Mouse (Mus musculus): ENCODE data around the gene Atg10. TPM values are rescaled to one million over a fixed set of nuclear protein-coding genes. Genes with fewer than 3 reads are reported as not detected.

Atg10 gene
- total RNA-seq, 1 experiment, result 2.6 TPM

- DNase-seq (ENCODE audit: low read depth, low spot score), result no peak
- Histone ChIP-seq H3K4me1 (ENCODE audit: control insufficient read depth in 2 of 2, insufficient read depth in 2 of 2, low read length in 2 of 2, poor library complexity in 1 of 2) (no peaks in the 10 kb centered on the region), H3K27ac (ENCODE audit: insufficient read depth, low read depth, low read length, poor library complexity, severe bottlenecking) (no peak overlapping the region), H3K9me3 (ENCODE audit: control insufficient read depth, insufficient read depth, low read depth, low read length) (no peaks in the 10 kb centered on the region), H3K9ac (ENCODE audit: insufficient read depth, low read depth, low read length, poor library complexity, severe bottlenecking) (no peak overlapping the region), H3K36me3 (ENCODE audit: control insufficient read depth, insufficient read depth, low read length, poor library complexity, severe bottlenecking) (no peaks in the 10 kb centered on the region), H3K4me3 (ENCODE audit: insufficient read depth in 1 of 2, low read depth in 1 of 2, low read length in 2 of 2, poor library complexity in 1 of 2, severe bottlenecking in 1 of 2) (no peak overlapping the region)
- in situ Hi-C loops (cut with MboI; ENCODE audit: low sequenced_read_pairs in 2 of 2, unreplicated experiment in 2 of 2), result no loop called here
- TF ChIP-seq ZNF384 (IDR thresholded peaks at IDR 0.05; ENCODE audit: low read depth, low read length), result no peak
- no peak for TF ChIP-seq MAFK (IDR thresholded peaks at IDR 0.05; ENCODE audit: insufficient read depth, low read depth, low read length)
- TF ChIP-seq ZC3H11A (IDR thresholded peaks at IDR 0.05; ENCODE audit: borderline replicate concordance, low read depth, low read length), result no peak
- TF ChIP-seq HCFC1 (IDR thresholded peaks at IDR 0.05; ENCODE audit: borderline replicate concordance, insufficient read depth, low read length), result no peak
- no peak for TF ChIP-seq CHD2 (IDR thresholded peaks at IDR 0.05; ENCODE audit: low read depth, low read length)
Measured at GRCm38 (mm10) chr13:90885856-90886532, 337.8 kb downstream of the Atg10 start.

Other genes with a start within 250 kb of the Atg10 start
- 4.2 and 7.2 TPM in 2 replicates for gene Ssbp2, start 236.3 kb upstream of the Atg10 start, total RNA-seq (2012; rRNA removed)

Data from ES-E14 (cell line).